In genomic region chr12:48439333-48440046, GRCm38 (mm10) we compare ENCODE assay signal across 27 mouse cellular contexts.
A peak's percentile ranks its signal among the peaks of the same experiment; 100 is the strongest.
DNase-seq lines count a peak whose midpoint lies in the region; ATAC-seq and TF ChIP-seq lines count a peak whose summit lies in the region.
"Had no signal": no experiment of that assay in that cellular context is flagged by ENCODE, and none has a peak within 500 bp of the region (broad histone marks: within the 10 kb centered on the region; RNA-seq: fewer than 3 reads in every experiment).

No protein-coding gene starts in this region.

- no peaks in the 10 kb centered on the region for H3K79me2 ChIP-seq in CH12.LX (replicated peaks; ENCODE audit: control insufficient read depth, extremely low read depth, insufficient read depth, poor library complexity, severe bottlenecking)

- no peak overlapping the region for H3K4me3 ChIP-seq in forebrain, embryonic 15.5 days
- no peak overlapping the region for H3K4me3 ChIP-seq in forebrain, embryonic 11.5 days (ENCODE audit: low read depth, low read length)
- no peak overlapping the region for H3K4me3 ChIP-seq in CH12.LX (replicated peaks in 1 of 3; ENCODE audit: low read depth in 2 of 3, low read length in 2 of 3, poor library complexity in 1 of 3)
- H3K4me3 ChIP-seq in forebrain, embryonic 16.5 days (replicated peaks; ENCODE audit: low read length) = no peak overlapping the region
- H3K4me3 ChIP-seq: heart, adult 2 months; heart, embryonic 10.5 days; heart, embryonic 13.5 days had no signal

- TF ChIP-seq POLR2A in CH12.LX (IDR thresholded peaks at IDR 0.05; ENCODE audit: low read depth, low read length) = no peak

- dilution Hi-C loops in CH12.LX (cut with MboI; ENCODE audit: extremely low pct_ligation_motif_present, extremely low pct_unique_long_range_greater_than_20kb, low sequenced_read_pairs) = no loop called here

- no peak overlapping the region for H3K9ac ChIP-seq in forebrain, embryonic 15.5 days (replicated peaks)
- H3K9ac ChIP-seq in forebrain, embryonic 11.5 days (ENCODE audit: low read length) = no peak overlapping the region
- no peak overlapping the region for H3K9ac ChIP-seq in CH12.LX (ENCODE audit: insufficient read depth, low read depth)
- no peak overlapping the region for H3K9ac ChIP-seq in forebrain, embryonic 16.5 days (replicated peaks; ENCODE audit: low read depth, low read length)
- H3K9ac ChIP-seq: heart, embryonic 13.5 days; hindbrain, embryonic 14.5 days had no signal

- no peaks in the 10 kb centered on the region for H3K27me3 ChIP-seq in forebrain, embryonic 15.5 days
- no peaks in the 10 kb centered on the region for H3K27me3 ChIP-seq in forebrain, embryonic 11.5 days (ENCODE audit: control insufficient read depth, insufficient read depth, low read length)
- no peaks in the 10 kb centered on the region for H3K27me3 ChIP-seq in CH12.LX (replicated peaks)
- no peaks in the 10 kb centered on the region for H3K27me3 ChIP-seq in forebrain, embryonic 16.5 days (replicated peaks; ENCODE audit: control insufficient read depth, insufficient read depth, low read length)
- H3K27me3 ChIP-seq: heart, embryonic 13.5 days had no signal

- no peaks in the 10 kb centered on the region for H3K36me3 ChIP-seq in forebrain, embryonic 15.5 days
- H3K36me3 ChIP-seq in forebrain, embryonic 11.5 days (ENCODE audit: control insufficient read depth, insufficient read depth, low read length) = no peaks in the 10 kb centered on the region
- no peaks in the 10 kb centered on the region for H3K36me3 ChIP-seq in CH12.LX (replicated peaks in 1 of 2; ENCODE audit: control insufficient read depth in 1 of 2, insufficient read depth in 1 of 2, low read length in 1 of 2)
- H3K36me3 ChIP-seq in forebrain, embryonic 16.5 days (ENCODE audit: control insufficient read depth, insufficient read depth) = no peaks in the 10 kb centered on the region
- H3K36me3 ChIP-seq: heart, embryonic 10.5 days; heart, embryonic 13.5 days had no signal

- no peak for TF ChIP-seq RAD21 in CH12.LX (IDR thresholded peaks at IDR 0.05; ENCODE audit: low read depth, low read length)

- DNase-seq in forebrain, embryonic 11.5 days (ENCODE audit: low spot score) = no peak
- DNase-seq in CH12.LX (ENCODE audit: extremely low read depth) = no peak
- peak; percentile 43 for DNase-seq in brain, adult 2 months (ENCODE audit: low read depth, low spot score)
- DNase-seq in spleen, postnatal 14 days (ENCODE audit: low spot score in 2 of 2) = no peak
- no peak for DNase-seq in lung, postnatal 14 days
- no peak for DNase-seq in neural tube, embryonic 10.5 days (ENCODE audit: extremely low spot score, low spot score)
- DNase-seq: adrenal gland, adult 8-10 months; adrenal gland, postnatal 25 days; cerebellum, adult 11-12 months; cerebellum, adult 8-10 months; cerebellum, postnatal 10 days; cerebellum, postnatal 36 days; gastrocnemius, postnatal 25 days; heart, adult 2 months; heart, postnatal 14 days; heart, postnatal 4 days; kidney, adult 18-20 months had no signal

- TF ChIP-seq EP300 in CH12.LX (IDR thresholded peaks at IDR 0.05; ENCODE audit: low read length) = no peak

- ATAC-seq in forebrain, embryonic 15.5 days (replicated peaks) = peak; percentile 53
- no peak for ATAC-seq in forebrain, embryonic 11.5 days (replicated peaks; ENCODE audit: low FRiP score)
- ATAC-seq in forebrain, embryonic 16.5 days = peak; percentile 90
- ATAC-seq: activated CD4-positive, CD25-positive, alpha-beta regulatory T cell, adult 4 months; CD4-positive, CD25-positive, alpha-beta regulatory T cell, adult 4 months; hindbrain, postnatal 0 days; inflammation-experienced regulatory T-cells, adult 6 months; intestine, embryonic 16.5 days had no signal

- TF ChIP-seq CTCF in CH12.LX (conservative IDR thresholded peaks at IDR 0.05 in 1 of 2, IDR thresholded peaks at IDR 0.05 in 1 of 2; ENCODE audit: low read depth in 2 of 2, low read length in 2 of 2) = no peak

- in situ Hi-C loops in CH12.LX (cut with MboI; ENCODE audit: low pct_ligation_motif_present, low pct_unique_long_range_greater_than_20kb, low sequenced_read_pairs) = no loop called here

- no peak overlapping the region for H3K27ac ChIP-seq in forebrain, embryonic 15.5 days (replicated peaks)
- no peak overlapping the region for H3K27ac ChIP-seq in forebrain, embryonic 11.5 days (ENCODE audit: low read depth, low read length)
- H3K27ac ChIP-seq in CH12.LX (ENCODE audit: insufficient read depth, low read depth) = no peak overlapping the region
- no peak overlapping the region for H3K27ac ChIP-seq in forebrain, embryonic 16.5 days (ENCODE audit: low read length)
- H3K27ac ChIP-seq: heart, adult 2 months; heart, embryonic 10.5 days; heart, embryonic 13.5 days; hindbrain, embryonic 14.5 days; hindbrain, postnatal 0 days had no signal

- H3K4me1 ChIP-seq in forebrain, embryonic 15.5 days = no peaks in the 10 kb centered on the region; the same call in 1 of the 2 replicates
- no peaks in the 10 kb centered on the region for H3K4me1 ChIP-seq in forebrain, embryonic 11.5 days (replicated peaks; ENCODE audit: control insufficient read depth, insufficient read depth, low read length)
- H3K4me1 ChIP-seq in CH12.LX (ENCODE audit: control insufficient read depth in 1 of 2, insufficient read depth in 2 of 2) = no peaks in the 10 kb centered on the region
- H3K4me1 ChIP-seq in forebrain, embryonic 16.5 days (replicated peaks; ENCODE audit: control insufficient read depth, insufficient read depth, low read length) = no peaks in the 10 kb centered on the region
- H3K4me1 ChIP-seq: heart, embryonic 10.5 days; heart, embryonic 13.5 days had no signal

- H3K4me2 ChIP-seq in forebrain, embryonic 15.5 days (replicated peaks) = no peak overlapping the region
- no peak overlapping the region for H3K4me2 ChIP-seq in forebrain, embryonic 11.5 days (ENCODE audit: low read depth, low read length, severe bottlenecking)
- no peak overlapping the region for H3K4me2 ChIP-seq in CH12.LX (ENCODE audit: insufficient read depth, low read depth, poor library complexity, severe bottlenecking)
- H3K4me2 ChIP-seq in forebrain, embryonic 16.5 days (ENCODE audit: low read length) = no peak overlapping the region
- H3K4me2 ChIP-seq: heart, embryonic 13.5 days; hindbrain, embryonic 14.5 days had no signal

- no peaks in the 10 kb centered on the region for H3K9me3 ChIP-seq in forebrain, embryonic 15.5 days
- no peaks in the 10 kb centered on the region for H3K9me3 ChIP-seq in forebrain, embryonic 11.5 days (ENCODE audit: control insufficient read depth, low read length)
- H3K9me3 ChIP-seq in CH12.LX (replicated peaks; ENCODE audit: low read length) = no peaks in the 10 kb centered on the region
- H3K9me3 ChIP-seq in forebrain, embryonic 16.5 days (ENCODE audit: control insufficient read depth, low read length) = no peaks in the 10 kb centered on the region
- H3K9me3 ChIP-seq: heart, embryonic 10.5 days; heart, embryonic 13.5 days had no signal

- WGBS in forebrain, embryonic 15.5 days = 61% methylated on average over 4 of the region's 4 CpGs
- 79% methylated on average over 4 of the region's 4 CpGs for WGBS in forebrain, embryonic 11.5 days
- 65% methylated on average over 4 of the region's 4 CpGs for WGBS in forebrain, embryonic 16.5 days

TF ChIP-seq in CH12.LX, 34 proteins besides CTCF, POLR2A, EP300 and RAD21:
- TF ChIP-seq NRF1 (IDR thresholded peaks at IDR 0.05; ENCODE audit: low read depth, low read length) (no peak), ZNF384 (IDR thresholded peaks at IDR 0.05; ENCODE audit: low read depth, low read length) (peak; percentile 70)
